Mouse (Mus musculus) neural tube, embryonic 12.5 days (tissue): ENCODE data around the gene Ubxn2a. TPM values are rescaled to one million over a fixed set of nuclear protein-coding genes. Genes with fewer than 3 reads are reported as not detected.

Experiments
- ATAC-seq: fragments of 200-750 bp; cut with Nextera tagmentation; 2 replicates; pipeline ENCODE4 v1.8.0; 2017; ENCODE audit warnings: low read depth, mild to moderate bottlenecking, moderate TSS enrichment, moderate library complexity; ENCODE audit not compliant: low FRiP score
- H3K27ac ChIP-seq: fragments of 300-500 bp; sonication (generic); 2 replicates; pipeline ENCODE4 v1.5.1; 2016
- H3K27me3 ChIP-seq: fragments of 300-500 bp; sonication (generic); replicated peaks from 2 replicates; pipeline ENCODE4 v1.6.1; 2016; ENCODE audit warnings: mild to moderate bottlenecking
- H3K36me3 ChIP-seq: fragments of 300-500 bp; sonication (generic); 2 replicates; pipeline ENCODE4 v1.6.1; 2016; ENCODE audit warnings: mild to moderate bottlenecking
- H3K4me1 ChIP-seq: fragments of 300-500 bp; sonication (generic); 2 replicates; pipeline ENCODE4 v1.6.1; 2016
- H3K4me2 ChIP-seq: fragments of 300-500 bp; sonication (generic); replicated peaks from 2 replicates; pipeline ENCODE4 v1.6.1; 2016; ENCODE audit warnings: mild to moderate bottlenecking
- H3K4me3 ChIP-seq: fragments of 300-500 bp; sonication (generic); 2 replicates; pipeline ENCODE4 v1.5.1; 2016
- H3K9ac ChIP-seq: fragments of 300-500 bp; sonication (generic); 2 replicates; pipeline ENCODE4 v1.6.1; 2016; ENCODE audit warnings: mild to moderate bottlenecking
- H3K9me3 ChIP-seq: fragments of 300-500 bp; sonication (generic); 2 replicates; pipeline ENCODE4 v1.6.1; 2016; ENCODE audit warnings: mild to moderate bottlenecking
- WGBS: fragments of 180-500 bp; shearing (Covaris S2); methylation state at CpG from one replicate; pipeline ENCODE4 v1.1.7; 2016; 5-methylcytosine and 5-hydroxymethylcytosine counted together
- polyA plus RNA-seq: library from polyadenylated mRNA; unstranded; fragments of >200 nt; fragmentation: Nextera tagmentation; extraction: Ambion mirVana; gene quantifications from 2 replicates; pipeline ENCODE4 v1.2.1, GENCODE M21; 2016

Gene Ubxn2a
- polyA plus RNA-seq, 1 experiment from 2014 or later = 33.5 TPM

- Histone ChIP-seq H3K4me1 (peaks cover 11% of the 10 kb centered on the region), H3K36me3 (no peaks in the 10 kb centered on the region), H3K27ac (no peak overlapping the region), H3K4me3 (peak overlapping the region; percentile 67), H3K4me2 (peak overlapping the region; percentile 81), H3K27me3 (0 out of 2 replicates have a peak, but pooled peaks cover 20% of the 10 kb centered on the region), H3K9me3 (no peaks in the 10 kb centered on the region), H3K9ac (peak overlapping the region; percentile 53)
- under 1% methylated on average over 12 of the region's 12 CpGs for WGBS
- peak; percentile 44; the same call in 1 of the 2 replicates for ATAC-seq
These were observed 63.8 kb downstream of the Ubxn2a start for GRCm38 (mm10) chr12:4843741-4844140.

GRCm38 (mm10) chr12:4842890-4843597, 64.5 kb downstream of the Ubxn2a start, which contains the start of gene Wdcp:
Gene Wdcp, plus strand, starts transcription at chr12:4843303.
- under 1% methylated on average over 30 of the region's 30 CpGs for WGBS
- Histone ChIP-seq H3K27ac (peak within 1 kb of the TSS; percentile 37), H3K9me3 (no peaks in the 10 kb centered on the region), H3K4me2 (peak within 1 kb of the TSS; percentile 81), H3K4me1 (peaks cover 11% of the 10 kb centered on the region), H3K9ac (peak within 1 kb of the TSS; percentile 53), H3K4me3 (peak within 1 kb of the TSS; percentile 67), H3K36me3 (no peaks in the 10 kb centered on the region), H3K27me3 (0 out of 2 replicates have a peak, but pooled peaks cover 20% of the 10 kb centered on the region)
- ATAC-seq = peak; percentile 93

DNA sequence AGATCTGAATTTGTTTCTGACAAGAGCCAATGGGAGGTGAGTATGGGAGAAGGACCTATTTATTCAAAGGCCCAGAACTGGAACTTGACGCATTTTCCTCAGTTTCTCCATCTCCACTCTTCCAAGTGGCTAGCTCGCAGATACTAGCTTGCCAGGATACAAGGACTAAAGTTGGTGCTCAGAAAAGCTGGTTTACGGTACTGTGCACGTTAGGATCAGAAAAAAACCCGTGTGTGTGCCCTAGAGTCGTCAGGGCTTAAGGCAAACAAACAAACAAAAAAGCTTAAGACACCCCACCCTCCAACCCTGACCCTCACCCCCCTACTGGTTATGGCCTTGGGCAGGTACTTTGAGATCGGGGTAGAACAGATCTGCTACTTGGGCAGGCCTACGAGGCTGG, 65.0 kb downstream of the Ubxn2a start:
- ATAC-seq = no peak
- 87% methylated on average over 8 of the region's 8 CpGs for WGBS
- no peak overlapping the region for H3K27ac ChIP-seq
- 0 out of 2 replicates have a peak, but pooled peaks cover 20% of the 10 kb centered on the region for H3K27me3 ChIP-seq
- H3K4me3 ChIP-seq = no peak overlapping the region
- no peaks in the 10 kb centered on the region for H3K9me3 ChIP-seq
- no peak overlapping the region; the same call in 1 of the 2 replicates for H3K4me2 ChIP-seq
- H3K4me1 ChIP-seq = peaks cover 11% of the 10 kb centered on the region
- no peaks in the 10 kb centered on the region for H3K36me3 ChIP-seq
- no peak overlapping the region for H3K9ac ChIP-seq

GRCm38 (mm10) chr12:4841392-4841887, 66.1 kb downstream of the Ubxn2a start, which contains the start of gene Fkbp1b:
Gene Fkbp1b, minus strand, starts transcription at chr12:4841591.
- H3K27me3 ChIP-seq = 0 out of 2 replicates have a peak, but pooled peaks cover 20% of the 10 kb centered on the region
- peak within 1 kb of the TSS; percentile 67 for H3K9ac ChIP-seq
- no peak within 1 kb of the TSS for H3K27ac ChIP-seq
- peak within 1 kb of the TSS; percentile 63 for H3K4me3 ChIP-seq
- H3K4me1 ChIP-seq = peaks cover 11% of the 10 kb centered on the region
- under 1% methylated on average over 37 of the region's 37 CpGs for WGBS
- H3K36me3 ChIP-seq = no peaks in the 10 kb centered on the region
- H3K9me3 ChIP-seq = no peaks in the 10 kb centered on the region
- peak; percentile 69 for ATAC-seq
- peak within 1 kb of the TSS; percentile 79 for H3K4me2 ChIP-seq

GRCm38 (mm10) chr12:4840741-4841140, 66.8 kb downstream of the Ubxn2a start:
- peak overlapping the region; percentile 63 for H3K4me3 ChIP-seq
- H3K9ac ChIP-seq = peak overlapping the region; percentile 67
- ATAC-seq = peak; percentile 6; the same call in 1 of the 2 replicates
- H3K36me3 ChIP-seq = no peaks in the 10 kb centered on the region
- H3K4me1 ChIP-seq = peaks cover 11% of the 10 kb centered on the region
- H3K27me3 ChIP-seq = 0 out of 2 replicates have a peak, but pooled peaks cover 20% of the 10 kb centered on the region
- WGBS = 1% methylated on average over 11 of the region's 11 CpGs
- H3K4me2 ChIP-seq = peak overlapping the region; percentile 79
- H3K27ac ChIP-seq = no peak overlapping the region
- H3K9me3 ChIP-seq = no peaks in the 10 kb centered on the region

DNA sequence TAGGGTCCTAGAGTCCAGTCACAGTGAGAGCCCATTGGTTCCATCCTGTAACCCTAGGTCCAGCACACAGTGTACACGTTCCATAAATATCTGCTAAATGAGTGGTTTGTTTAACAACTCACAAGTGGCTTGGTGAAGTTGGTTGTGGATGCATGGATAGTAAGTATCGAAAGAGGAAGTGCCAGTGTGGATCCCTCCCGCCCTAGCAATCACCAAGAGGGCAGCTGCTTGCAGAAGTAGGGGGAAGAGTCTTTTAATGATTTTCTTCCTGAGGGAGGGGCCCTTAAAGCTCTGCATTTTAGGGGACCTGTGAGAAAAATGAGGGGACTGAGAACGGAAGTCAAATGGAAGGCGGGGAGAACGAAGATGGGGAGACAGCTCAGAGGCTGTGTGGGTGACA, 67.5 kb downstream of the Ubxn2a start:
- 0 out of 2 replicates have a peak, but pooled peaks cover 20% of the 10 kb centered on the region for H3K27me3 ChIP-seq
- no peak overlapping the region for H3K9ac ChIP-seq
- no peak for ATAC-seq
- WGBS = 57% methylated on average over 6 of the region's 6 CpGs
- no peaks in the 10 kb centered on the region for H3K36me3 ChIP-seq
- H3K4me1 ChIP-seq = peaks cover 11% of the 10 kb centered on the region
- H3K4me2 ChIP-seq = peak overlapping the region; percentile 79; the same call in 1 of the 2 replicates
- no peak overlapping the region for H3K4me3 ChIP-seq
- H3K9me3 ChIP-seq = no peaks in the 10 kb centered on the region
- no peak overlapping the region for H3K27ac ChIP-seq

- Histone ChIP-seq H3K9ac (no peak overlapping the region), H3K4me3 (no peak overlapping the region), H3K27me3 (0 out of 2 replicates have a peak, but pooled peaks cover 16% of the 10 kb centered on the region), H3K27ac (no peak overlapping the region), H3K4me2 (no peak overlapping the region), H3K9me3 (no peaks in the 10 kb centered on the region), H3K36me3 (peaks cover 9% of the 10 kb centered on the region; the same call in 1 of the 2 replicates), H3K4me1 (peaks cover 4% of the 10 kb centered on the region)
- no peak for ATAC-seq
- 33% methylated on average over 4 of the region's 4 CpGs for WGBS
These were observed 70.5 kb downstream of the Ubxn2a start for GRCm38 (mm10) chr12:4836959-4837358.

Other genes starting within 250 kb of the Ubxn2a start
- 0.43 and 0.45 TPM in 2 replicates for gene Fam228a, start 169.3 kb downstream of the Ubxn2a start, polyA plus RNA-seq
- 6.3 and 6.7 TPM in 2 replicates for gene Pfn4, start 138.7 kb downstream of the Ubxn2a start, polyA plus RNA-seq
- gene Fam228b, start 138.4 kb downstream of the Ubxn2a start, polyA plus RNA-seq = 3.1 and 3.3 TPM in 2 replicates
- 305 and 338 TPM in 2 replicates for gene Sf3b6, start 90.2 kb downstream of the Ubxn2a start, polyA plus RNA-seq
- 39.2 and 56.7 TPM in 2 replicates for gene Fkbp1b, start 66.1 kb downstream of the Ubxn2a start, polyA plus RNA-seq
- gene Wdcp, start 64.4 kb downstream of the Ubxn2a start, polyA plus RNA-seq = 17.0 and 21.2 TPM in 2 replicates
- gene Mfsd2b, start 33.3 kb downstream of the Ubxn2a start, polyA plus RNA-seq = 3.5 and 4.5 TPM in 2 replicates
- 23.6 and 25.9 TPM in 2 replicates for gene Atad2b, start 9.6 kb upstream of the Ubxn2a start, polyA plus RNA-seq